Mouse (Mus musculus) retina, postnatal 1 day (tissue): ENCODE results near the gene Ncmap.
A peak's percentile ranks its signal among the peaks of the same experiment; 100 is the strongest.

Source experiments
- DNase-seq: peaks from one replicate; pipeline ENCODE4 v3.0.0-alpha.2; 2012

Gene Ncmap

GRCm38 (mm10) chr4:135397991-135398390, at the start of gene Ncmap:
Gene Ncmap, minus strand, starts transcription at chr4:135398227.
- no peak for DNase-seq

GRCm38 (mm10) chr4:135442473-135442872, 44.4 kb upstream of the Ncmap start:
- no peak for DNase-seq

- DNase-seq, result peak; percentile 77
Measured at GRCm38 (mm10) chr4:135439904-135440522, 42.0 kb upstream of the Ncmap start.

GRCm38 (mm10) chr4:135439188-135439647, 41.2 kb upstream of the Ncmap start:
- DNase-seq, result peak; percentile 67

GRCm38 (mm10) chr4:135437924-135438323, 39.9 kb upstream of the Ncmap start:
- DNase-seq, result no peak

- DNase-seq, result no peak
Measured at GRCm38 (mm10) chr4:135436291-135436690, 38.3 kb upstream of the Ncmap start.

- no peak for DNase-seq
Measured at GRCm38 (mm10) chr4:135434395-135434789, 36.4 kb upstream of the Ncmap start.

GRCm38 (mm10) chr4:135433443-135434394, 35.7 kb upstream of the Ncmap start, which contains the start of gene Rcan3:
Gene Rcan3, minus strand, starts transcription at chr4:135433853.
- DNase-seq, result peak; percentile 91

GRCm38 (mm10) chr4:135433086-135433442, 35.0 kb upstream of the Ncmap start:
- no peak for DNase-seq

- DNase-seq, result no peak
Measured at GRCm38 (mm10) chr4:135429990-135430760, 32.1 kb upstream of the Ncmap start.

- DNase-seq, result no peak
Measured at GRCm38 (mm10) chr4:135429383-135429782, 31.4 kb upstream of the Ncmap start.

GRCm38 (mm10) chr4:135426587-135426986, 28.6 kb upstream of the Ncmap start:
- DNase-seq, result no peak

GRCm38 (mm10) chr4:135425625-135426024, 27.6 kb upstream of the Ncmap start:
- DNase-seq, result no peak

- DNase-seq, result no peak
Measured at GRCm38 (mm10) chr4:135420961-135421360, 22.9 kb upstream of the Ncmap start.

- no peak for DNase-seq
Measured at GRCm38 (mm10) chr4:135420416-135420815, 22.4 kb upstream of the Ncmap start.

GRCm38 (mm10) chr4:135419996-135420395, 22.0 kb upstream of the Ncmap start:
- no peak for DNase-seq

GRCm38 (mm10) chr4:135416367-135416766, 18.3 kb upstream of the Ncmap start:
- no peak for DNase-seq

- no peak for DNase-seq
Measured at GRCm38 (mm10) chr4:135413491-135413890, 15.5 kb upstream of the Ncmap start.

- peak; percentile 55 for DNase-seq
Measured at GRCm38 (mm10) chr4:135411633-135412032, 13.6 kb upstream of the Ncmap start.

GRCm38 (mm10) chr4:135406180-135406579, 8.2 kb upstream of the Ncmap start:
- no peak for DNase-seq

GRCm38 (mm10) chr4:135404916-135405315, 6.9 kb upstream of the Ncmap start:
- DNase-seq, result no peak

- no peak for DNase-seq
Measured at GRCm38 (mm10) chr4:135404048-135404447, 6.0 kb upstream of the Ncmap start.

GRCm38 (mm10) chr4:135401881-135402280, 3.9 kb upstream of the Ncmap start:
- peak; percentile 8 for DNase-seq
